Mouse (Mus musculus) erythroblast, embryonic 14.5 days (primary cell): ENCODE results near the gene Apol9a.

ENCODE experiments used
- GATA1 ChIP-seq: IDR thresholded peaks from 2 replicates; pipeline ENCODE4 v1.6.1; 2012; ENCODE audit warnings: low read length, inconsistent platforms, mixed read lengths
- TAL1 ChIP-seq: IDR thresholded peaks from 3 replicates; pipeline ENCODE4 v1.6.1; 2012; ENCODE audit warnings: low read length, inconsistent platforms, mixed read lengths

DNA sequence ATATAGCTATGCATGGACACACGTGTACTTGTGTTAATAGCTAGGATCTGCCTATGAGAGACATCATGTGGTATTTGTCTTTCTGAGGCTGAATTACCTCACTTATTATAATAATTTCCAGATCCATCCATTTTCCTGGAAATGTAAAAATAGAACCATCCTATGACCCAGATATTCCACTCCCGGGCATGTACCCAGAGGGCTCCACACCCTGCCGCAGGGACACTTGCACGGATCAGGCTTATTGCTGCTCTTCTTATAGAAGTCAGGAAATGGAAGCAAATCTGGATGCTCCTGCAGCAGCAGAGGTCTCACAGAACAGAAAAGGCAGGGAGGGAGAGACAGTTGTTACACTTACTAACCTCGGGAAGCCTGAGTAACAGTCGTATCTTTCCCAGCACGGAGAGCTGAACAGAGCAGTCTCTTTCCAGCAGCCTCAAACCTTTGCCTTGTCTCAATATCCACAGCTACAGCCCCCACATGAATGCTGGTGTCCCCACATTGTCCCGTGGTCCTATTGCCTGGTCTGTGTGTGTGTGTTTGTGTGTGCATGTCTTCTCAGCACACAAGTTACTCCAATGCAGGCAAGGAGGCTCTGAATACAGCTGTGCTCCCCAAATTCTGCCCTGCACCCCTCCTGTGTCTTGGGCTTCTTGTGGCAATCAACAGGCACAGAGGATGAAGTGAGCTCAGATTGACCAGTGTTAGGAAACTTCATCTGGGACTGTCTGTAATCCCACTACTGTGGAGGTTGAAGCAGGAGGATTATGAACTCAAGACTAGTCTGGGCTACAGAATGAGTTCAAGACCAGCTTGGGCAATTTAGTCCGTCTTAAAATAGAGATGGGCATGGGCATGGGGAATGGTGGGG lies 45.0 kb downstream of the Apol9a start:
- no peak for TF ChIP-seq GATA1
- TF ChIP-seq TAL1 = no peak
